Mouse (Mus musculus): ENCODE data around the gene Cacna1c. TPM values are rescaled to one million over a fixed set of nuclear protein-coding genes. Genes with fewer than 3 reads are reported as not detected.

Gene Cacna1c
- total RNA-seq, 2 experiments from 2014 or later: 60.6 to 70.9 TPM

DNA sequence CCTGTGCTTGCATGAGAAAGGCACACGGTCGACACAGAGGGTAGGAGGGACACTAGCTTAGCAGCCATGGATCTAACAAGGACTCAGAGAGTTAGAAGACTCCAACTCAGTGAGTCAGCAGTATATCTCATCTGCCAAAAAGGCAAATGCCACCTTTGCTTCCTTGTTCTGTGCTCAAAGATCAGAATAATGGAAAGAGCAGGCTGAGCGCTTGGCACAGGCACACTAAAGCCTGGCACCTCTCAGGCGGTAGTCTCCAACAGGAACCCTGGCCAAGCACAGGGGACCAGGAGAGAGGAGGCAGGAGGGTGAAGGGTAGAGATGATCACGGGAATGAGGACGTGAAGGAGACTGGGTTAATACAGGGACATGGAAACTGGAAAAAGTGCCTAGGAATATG lies 119.0 kb downstream of the Cacna1c start:
- intact Hi-C loops (cut with DNase I): no loop called here

DNA sequence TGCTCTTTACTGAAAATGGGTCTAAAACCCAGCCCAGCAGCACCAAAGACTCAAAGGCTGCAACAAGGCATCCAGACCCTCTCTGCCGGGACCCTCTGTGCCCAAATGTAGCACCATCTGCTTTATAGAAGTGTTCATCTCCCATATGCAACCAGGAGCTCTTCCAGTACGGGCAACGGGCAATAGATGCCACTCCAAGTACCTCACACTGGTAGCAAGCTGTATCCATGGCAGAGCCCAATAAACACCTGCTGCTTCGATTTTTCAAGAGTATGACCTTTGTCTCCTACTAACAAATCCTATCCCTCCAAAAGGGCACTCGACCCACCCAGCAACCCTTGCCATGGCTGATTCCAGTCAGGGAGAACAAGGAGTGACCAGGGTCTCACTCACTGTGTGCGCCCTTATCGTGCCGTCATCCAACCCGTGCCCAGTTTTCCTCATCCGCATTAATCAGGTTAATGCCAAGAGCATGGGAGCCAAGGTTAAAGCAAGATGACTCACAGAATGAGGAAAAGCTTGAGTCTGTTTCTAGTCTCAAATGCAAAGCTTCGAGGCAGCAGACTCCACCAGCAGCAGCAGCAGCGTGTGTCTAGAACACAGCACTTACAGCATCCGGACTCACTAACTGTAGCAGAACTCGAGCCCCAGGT lies 122.7 kb downstream of the Cacna1c start:
- intact Hi-C loops (cut with DNase I): no loop called here
- DNase-seq (ENCODE audit: low spot score in 2 of 2): no peak

More for the DNA sequence above, 119.0 kb downstream of the Cacna1c start:
- DNase-seq (ENCODE audit: low spot score in 2 of 2): peak in 1 of 2 experiments; percentile 42

DNA sequence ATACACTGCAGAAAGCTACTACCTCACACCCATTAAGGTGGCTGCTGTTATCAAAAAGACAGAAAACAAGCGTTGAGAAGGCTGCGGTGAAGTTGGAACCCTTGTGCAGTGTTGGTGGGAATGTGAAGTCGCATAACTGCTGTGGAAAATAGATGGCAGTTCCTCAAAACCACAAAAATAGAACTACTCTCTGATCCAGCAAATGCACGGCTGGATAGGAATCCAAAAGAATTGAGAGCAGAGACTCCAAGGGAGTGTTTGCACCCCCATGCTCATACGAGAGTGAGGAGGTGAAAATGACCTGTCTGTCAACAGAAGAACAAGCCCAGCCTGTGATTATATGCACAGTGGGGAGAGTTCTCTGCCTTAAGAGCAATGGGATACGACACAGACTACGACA lies 123.4 kb downstream of the Cacna1c start:
- intact Hi-C loops (cut with DNase I): no loop called here
- DNase-seq (ENCODE audit: low spot score in 2 of 2): peak; percentile 23 to 79

DNA sequence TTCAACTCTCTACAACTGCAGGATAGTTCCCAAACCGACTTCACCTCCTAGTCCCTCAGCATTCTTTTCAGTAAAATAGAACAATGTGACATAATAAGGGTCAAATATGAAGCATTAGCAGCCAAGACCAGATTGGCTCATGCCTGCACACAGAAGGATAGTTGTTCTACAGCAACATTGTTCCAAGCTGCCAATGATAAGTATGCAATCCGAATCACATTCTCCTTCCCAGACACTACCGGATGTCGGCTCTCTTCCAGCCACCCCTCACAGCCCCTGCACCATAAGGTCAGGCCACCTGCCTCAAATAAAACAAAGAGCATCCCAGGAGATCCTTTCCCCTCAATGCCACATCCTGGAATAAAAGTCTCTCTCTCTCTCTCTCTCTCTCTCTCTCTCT lies 125.4 kb downstream of the Cacna1c start:
- no peak for DNase-seq (ENCODE audit: low spot score in 2 of 2)
- intact Hi-C loops (cut with DNase I): no loop called here

DNA sequence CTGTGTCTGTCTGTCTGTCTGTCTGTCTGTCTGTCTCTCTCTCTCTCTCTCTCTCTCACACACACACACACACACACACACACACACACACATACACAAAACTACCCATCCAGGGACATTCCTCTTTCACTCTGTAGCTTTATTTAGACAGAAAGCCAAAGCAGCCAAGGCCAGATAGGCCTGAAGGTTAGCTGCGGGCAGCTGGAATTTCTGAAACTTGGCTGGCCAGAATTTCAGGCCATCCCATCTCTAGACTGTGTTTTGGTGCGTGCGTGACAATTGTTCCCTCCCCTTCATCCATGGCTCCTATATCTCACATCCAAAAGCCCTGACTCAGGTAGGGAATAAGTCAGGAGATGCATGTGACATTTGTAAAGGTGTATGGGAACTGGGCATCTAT lies 125.9 kb downstream of the Cacna1c start:
- intact Hi-C loops (cut with DNase I): no loop called here
- no peak for DNase-seq (ENCODE audit: low spot score in 2 of 2)

DNA sequence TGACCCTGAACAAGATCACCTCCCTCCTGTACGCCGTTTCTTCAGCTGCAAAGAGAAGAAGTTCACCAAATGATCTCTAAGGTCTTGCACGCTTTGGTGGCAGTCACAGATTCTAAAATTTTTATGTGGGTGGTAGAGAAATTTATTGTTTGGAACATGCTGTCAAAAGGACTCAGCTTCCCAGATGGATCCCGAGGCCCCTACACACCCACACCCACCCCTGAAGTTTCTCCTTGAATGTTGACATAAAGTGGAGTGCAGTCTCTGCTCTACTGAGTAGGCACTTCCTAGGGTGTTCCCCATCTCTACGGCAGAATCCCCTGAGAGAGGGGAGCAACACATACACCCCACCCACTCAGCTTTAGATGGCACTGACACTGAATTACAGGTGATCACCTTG lies 127.1 kb downstream of the Cacna1c start:
- no peak for DNase-seq (ENCODE audit: low spot score in 2 of 2)
- intact Hi-C loops (cut with DNase I): no loop called here

DNA sequence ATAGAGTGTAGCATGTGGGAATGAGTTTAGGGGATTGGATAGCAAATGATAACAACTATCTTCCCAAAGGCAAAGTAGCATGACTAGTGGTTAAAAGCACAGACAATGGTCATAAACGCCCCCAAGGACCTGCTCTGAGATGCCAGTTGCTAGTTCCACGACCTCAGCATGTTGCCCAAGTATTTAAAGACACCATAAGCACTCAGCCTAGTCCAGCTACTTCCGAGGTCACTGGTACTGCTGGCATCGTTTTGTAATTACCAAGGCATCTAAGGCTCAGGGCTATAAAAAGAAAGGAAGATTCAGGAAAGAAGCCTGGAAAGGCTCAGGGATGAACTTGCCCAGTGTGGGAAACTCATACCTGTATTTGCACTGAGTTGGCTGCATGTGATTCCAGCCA lies 127.6 kb downstream of the Cacna1c start:
- intact Hi-C loops (cut with DNase I): no loop called here
- DNase-seq (ENCODE audit: low spot score in 2 of 2): no peak

DNA sequence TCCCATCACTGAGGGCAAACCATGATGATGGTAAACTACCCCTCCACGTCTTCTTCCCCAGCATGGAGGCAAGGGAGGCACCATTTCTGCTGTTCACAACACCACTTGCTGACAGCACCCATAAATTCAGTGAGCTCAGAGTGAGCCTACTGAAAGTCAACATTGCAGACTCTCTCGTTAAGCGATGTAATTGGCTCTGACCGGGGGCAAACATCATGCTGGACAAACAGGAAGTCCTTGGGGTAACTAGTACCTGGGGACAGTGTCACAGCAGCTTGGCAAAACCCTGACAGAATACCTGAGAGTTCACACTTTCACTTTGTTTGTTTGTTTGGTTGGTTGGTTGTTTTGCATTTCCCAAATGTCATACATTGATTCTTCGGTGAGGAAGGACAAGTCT lies 131.3 kb downstream of the Cacna1c start:
- no peak for DNase-seq (ENCODE audit: low spot score in 2 of 2)
- intact Hi-C loops (cut with DNase I): no loop called here

DNA sequence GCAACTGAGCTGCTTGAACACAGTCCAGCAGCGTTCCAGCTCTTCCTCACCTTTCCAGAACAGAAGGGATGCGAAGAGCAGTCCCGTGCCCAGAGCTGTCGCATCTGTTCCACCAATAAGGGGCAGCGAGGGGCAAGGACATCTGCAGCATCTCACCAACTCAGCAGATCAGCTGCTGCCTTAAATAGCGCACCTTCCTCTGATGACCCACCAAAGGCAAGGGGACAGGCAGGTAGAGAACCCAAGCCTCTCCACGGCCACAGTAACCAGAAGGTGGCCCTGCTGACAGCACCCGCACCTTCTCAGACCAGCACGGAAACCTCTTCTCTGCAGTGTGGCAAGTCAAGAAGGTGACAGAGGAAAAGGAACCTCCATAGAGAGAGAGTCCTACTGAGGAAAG lies 131.8 kb downstream of the Cacna1c start:
- DNase-seq (ENCODE audit: low spot score in 2 of 2): no peak
- intact Hi-C loops (cut with DNase I): no loop called here

DNA sequence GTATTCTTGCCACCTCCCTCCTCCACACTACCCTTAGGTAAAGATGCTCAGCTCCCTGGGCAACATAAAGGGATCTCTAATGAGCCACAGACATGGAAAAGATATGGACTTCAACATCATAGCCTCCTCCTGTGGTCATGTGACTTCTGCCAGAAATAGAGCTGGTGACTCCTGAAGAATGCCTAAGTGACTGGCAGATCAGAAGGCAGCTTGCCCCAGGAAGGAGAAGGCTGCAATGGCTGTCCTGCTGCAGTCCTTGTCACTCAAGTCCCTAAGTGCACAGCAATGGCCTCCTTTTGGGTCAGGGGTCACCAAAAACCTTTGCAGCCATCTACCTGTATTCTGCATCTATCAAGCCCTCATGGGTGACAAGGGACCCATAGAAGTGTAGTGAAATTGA lies 133.5 kb downstream of the Cacna1c start:
- intact Hi-C loops (cut with DNase I): no loop called here
- no peak for DNase-seq (ENCODE audit: low spot score in 2 of 2)

DNA sequence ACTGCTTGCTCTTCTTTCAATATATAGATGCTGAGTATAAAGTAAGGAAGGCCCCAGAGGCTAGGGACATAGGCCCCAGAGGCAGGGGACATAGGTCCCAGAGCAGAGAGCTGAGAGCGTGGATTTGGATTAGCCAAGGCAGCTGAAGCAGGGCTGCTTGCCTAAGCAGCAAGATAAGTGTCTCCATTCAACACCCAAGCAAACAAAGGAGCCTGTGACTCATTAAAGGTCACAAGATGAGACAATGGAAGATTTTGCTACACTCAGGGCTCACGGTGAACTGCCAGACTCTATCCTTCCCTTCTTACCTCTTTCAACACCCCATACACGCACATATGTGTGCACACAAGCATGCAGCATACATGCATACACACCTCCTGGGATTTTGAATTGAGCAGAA lies 137.3 kb downstream of the Cacna1c start:
- DNase-seq (ENCODE audit: low spot score in 2 of 2): no peak

DNA sequence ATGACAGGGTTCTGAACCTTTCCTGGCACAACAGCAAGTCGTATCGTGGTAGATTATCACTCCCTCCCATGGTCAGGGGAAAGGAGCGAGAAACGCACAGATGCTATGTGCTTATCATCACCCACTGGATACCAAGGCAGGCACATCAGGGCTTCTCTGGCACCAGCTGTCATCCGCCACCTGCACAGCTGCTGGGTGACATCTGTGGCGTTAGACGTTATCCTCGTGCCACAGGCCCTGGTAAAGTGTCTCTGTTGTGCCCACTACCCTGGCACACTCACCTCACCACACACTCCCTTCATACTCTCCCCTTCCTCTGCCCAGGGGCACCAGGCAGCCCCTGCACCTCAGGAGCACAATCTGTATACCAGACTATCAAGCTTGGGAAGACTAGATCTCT lies 137.8 kb downstream of the Cacna1c start:
- DNase-seq (ENCODE audit: low spot score in 2 of 2): no peak
- intact Hi-C loops (cut with DNase I): no loop called here

More for the DNA sequence above, 137.3 kb downstream of the Cacna1c start:
- intact Hi-C loops (cut with DNase I): no loop called here

DNA sequence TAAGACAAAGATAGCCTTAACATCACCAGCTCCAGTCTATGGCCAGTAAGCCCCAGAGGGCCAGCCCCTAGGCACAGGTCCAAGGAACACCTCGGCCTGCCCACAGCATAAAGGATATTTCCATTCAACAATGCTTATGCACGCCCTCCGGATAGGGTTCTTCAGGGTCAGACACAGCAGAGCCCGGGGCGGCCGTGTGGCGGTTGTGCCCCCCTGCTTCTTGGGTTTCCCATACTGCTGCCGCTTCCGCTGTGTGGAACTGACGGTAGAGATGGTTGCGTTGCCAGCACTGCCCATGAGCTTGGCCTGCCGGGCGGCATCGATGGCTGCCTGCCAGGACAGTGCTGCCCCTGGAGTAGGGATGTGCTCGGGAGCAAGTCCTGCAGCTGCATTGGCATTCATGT lies 139.1 kb downstream of the Cacna1c start:
- peak in 1 of 2 experiments; percentile 43 for DNase-seq (ENCODE audit: low spot score in 2 of 2)
- intact Hi-C loops (cut with DNase I): no loop called here

DNA sequence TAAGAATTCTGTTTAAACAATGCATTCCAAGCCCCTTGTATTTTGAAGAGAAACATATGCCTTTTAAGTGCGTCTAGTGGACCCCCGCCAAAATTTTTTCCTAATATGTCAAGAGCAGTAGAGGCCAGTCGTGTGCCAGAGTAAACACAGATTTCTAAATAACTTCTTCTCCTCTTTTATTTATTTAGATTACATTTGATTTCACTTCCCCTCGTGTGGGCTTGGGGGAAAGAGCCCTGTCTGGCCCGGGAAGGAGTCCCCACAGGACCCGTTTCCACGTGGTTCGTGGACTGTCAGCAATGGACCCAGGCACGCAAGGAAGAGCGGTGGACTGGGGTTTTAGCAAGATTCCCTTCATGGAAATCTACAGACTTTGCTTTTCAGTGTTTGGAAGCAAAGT lies 143.4 kb downstream of the Cacna1c start:
- intact Hi-C loops (cut with DNase I): no loop called here
- DNase-seq (ENCODE audit: low spot score in 2 of 2): no peak

DNA sequence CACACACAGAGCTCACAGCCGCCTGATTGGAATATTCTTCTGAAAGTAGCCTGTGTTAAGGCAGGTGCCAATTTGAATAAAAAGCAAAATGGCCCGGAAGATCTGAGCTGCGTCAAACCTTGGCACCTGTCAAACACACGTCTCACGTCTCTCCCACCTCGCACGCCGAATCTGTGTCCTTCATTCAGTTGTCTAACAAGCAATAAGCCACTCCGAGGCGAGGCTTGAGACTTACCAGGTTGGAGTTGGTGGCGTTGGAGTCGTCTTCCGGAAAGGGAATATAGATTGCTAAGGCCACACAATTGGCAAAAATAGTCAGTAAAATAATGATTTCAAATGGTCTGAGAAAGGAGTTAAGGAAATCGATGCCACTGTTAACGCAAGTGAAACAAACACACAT lies 143.9 kb downstream of the Cacna1c start:
- intact Hi-C loops (cut with DNase I): no loop called here
- DNase-seq (ENCODE audit: low spot score in 2 of 2): no peak

DNA sequence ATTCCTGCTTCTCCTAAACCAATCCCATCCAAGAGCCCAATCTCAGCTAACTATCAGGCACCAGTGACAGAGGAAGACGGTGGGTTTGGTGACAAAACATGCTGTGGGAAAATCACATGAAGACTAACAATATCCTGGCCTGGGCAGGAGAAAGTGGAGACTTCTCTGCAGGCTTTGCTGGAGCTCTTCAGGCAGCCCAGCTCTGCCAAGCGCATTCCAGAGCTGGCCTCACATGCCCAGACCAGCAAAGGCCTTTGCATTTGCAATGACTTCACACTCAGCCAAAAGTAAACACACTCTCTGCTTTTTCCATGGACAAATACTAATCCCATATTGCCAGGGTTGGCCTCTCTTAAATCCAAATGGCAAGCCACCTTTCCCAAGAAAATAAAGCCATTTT lies 144.5 kb downstream of the Cacna1c start:
- intact Hi-C loops (cut with DNase I): no loop called here
- no peak for DNase-seq (ENCODE audit: low spot score in 2 of 2)

DNA sequence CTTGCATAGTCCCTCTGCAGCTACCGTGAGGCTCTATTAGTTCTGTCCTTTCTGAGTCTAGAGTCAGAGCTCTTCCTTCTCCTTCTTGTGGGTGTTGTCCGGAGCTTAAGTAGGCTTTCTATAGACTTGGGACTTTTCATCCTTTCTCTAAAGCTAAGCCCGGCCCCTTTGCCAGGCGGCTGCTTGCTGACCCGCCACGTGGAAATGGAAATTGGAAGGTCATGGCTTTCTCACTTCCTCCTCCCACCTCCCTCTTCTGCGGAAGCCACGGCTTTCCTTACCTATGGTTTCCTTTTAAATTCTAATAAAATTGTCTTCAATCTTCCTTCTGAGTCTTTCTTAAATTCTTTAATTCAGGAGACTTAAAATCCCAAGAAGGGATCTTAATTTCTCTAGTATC lies 148.9 kb downstream of the Cacna1c start:
- DNase-seq (ENCODE audit: low spot score in 2 of 2): no peak
- intact Hi-C loops (cut with DNase I): loop anchor here (2.0 kb wide), 1 partner anchor 25 kb away; no protein-coding TSS in a partner anchor

DNA sequence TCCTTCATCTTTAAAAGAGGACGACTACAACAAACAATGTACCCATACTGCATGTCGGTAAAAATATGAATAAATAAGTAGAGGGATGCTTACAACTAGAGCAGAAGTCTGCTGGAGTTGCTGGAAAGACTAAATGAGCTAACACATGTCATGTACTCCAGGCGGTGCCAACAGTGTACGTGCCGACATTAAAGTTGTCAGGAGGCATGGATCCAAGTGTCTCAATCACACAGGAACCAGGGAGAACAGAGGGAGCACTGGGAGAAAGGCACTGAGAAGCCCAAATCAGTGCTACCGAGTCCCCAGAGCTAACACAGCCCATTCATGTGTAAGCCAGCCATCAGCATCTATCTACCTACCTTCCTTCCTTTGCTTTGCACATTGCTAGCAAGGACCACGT lies 150.7 kb downstream of the Cacna1c start:
- intact Hi-C loops (cut with DNase I): no loop called here
- DNase-seq (ENCODE audit: low spot score in 2 of 2): no peak

DNA sequence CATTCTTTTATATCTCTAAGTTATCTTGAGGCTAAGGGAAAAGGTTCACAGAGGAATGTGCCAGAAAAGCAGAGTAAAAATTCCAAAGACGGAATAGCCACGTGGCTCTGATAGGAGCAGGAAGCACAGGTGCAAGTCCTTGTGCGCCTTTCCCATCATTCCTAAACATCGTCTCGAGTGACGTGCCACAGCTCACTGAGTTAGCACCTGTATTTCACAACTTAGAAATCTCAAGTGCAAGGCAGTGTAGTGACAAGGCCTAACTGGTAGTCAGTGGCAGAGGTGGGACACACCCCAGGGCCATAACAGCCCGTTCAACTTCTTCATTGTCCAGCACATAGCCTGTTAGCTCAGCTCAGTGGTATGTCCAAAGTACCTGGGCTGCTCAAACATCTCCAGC lies 152.1 kb downstream of the Cacna1c start:
- DNase-seq (ENCODE audit: low spot score in 2 of 2): no peak
- intact Hi-C loops (cut with DNase I): no loop called here

DNA sequence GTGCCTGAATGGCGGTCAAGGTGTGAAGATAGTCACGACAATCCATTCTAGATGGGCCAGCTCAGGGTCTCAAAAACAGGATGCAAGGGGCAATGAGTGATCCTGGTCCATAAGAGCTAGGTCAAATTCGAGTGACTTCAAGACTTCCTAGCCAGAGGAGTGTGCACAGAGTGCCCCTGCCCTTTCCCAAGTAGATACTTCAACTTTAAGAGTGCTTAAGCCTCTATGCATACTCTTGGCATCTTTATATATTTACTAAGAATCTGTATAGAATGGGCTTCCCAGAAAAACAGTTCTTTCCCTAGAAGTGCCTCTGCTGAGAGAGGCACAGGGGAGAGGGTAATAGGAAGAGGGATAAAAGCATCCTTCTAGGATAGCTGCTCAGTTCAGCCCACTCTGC lies 153.4 kb downstream of the Cacna1c start:
- intact Hi-C loops (cut with DNase I): no loop called here
- no peak for DNase-seq (ENCODE audit: low spot score in 2 of 2)

DNA sequence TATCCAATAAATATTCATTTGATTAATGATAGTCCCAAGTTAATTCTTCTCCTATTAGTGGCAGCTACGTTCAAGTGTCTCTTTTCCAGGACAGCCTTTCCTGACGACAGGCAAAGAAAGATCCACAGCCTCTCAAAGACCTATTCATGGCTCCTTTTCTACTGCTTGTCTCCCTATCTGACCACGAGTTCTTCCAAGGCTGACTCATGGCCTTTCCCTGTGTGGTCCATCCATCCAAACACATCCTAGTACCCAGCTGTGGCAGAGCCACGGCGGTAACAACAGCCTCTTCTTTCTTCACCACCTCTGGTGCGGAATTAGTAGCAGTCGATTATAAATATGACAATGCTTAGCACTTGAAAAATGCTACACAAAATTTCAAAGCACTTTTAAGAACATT lies 155.3 kb downstream of the Cacna1c start:
- DNase-seq (ENCODE audit: low spot score in 2 of 2): no peak
- intact Hi-C loops (cut with DNase I): no loop called here

DNA sequence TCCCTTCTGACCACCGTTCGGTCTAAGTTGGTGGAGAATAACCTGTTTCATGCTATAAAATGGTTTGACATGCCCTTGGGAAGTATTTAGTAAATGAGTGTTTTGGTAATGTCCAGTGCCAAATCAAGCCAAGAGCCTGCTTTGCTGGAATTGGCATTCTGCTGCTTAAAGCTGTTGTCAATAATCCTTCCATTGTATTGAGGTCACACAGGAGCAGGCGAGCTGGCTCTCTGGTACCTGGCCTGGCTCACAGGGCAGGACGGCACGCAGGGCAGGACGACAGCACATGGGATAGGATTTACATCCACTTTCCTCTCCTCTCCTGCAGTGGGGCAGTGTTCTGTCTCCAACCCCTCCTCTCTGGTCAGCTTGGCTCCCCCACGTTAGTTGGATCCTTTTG lies 156.4 kb downstream of the Cacna1c start:
- no peak for DNase-seq (ENCODE audit: low spot score in 2 of 2)
- intact Hi-C loops (cut with DNase I): no loop called here

All from left cerebral cortex, postnatal 25 days (tissue).